Mouse (Mus musculus): ENCODE results near the gene Cnih2.
"Not testable (repeated sequence)": the region's sequence is repeated elsewhere in the genome, so short reads cannot be mapped to it uniquely, and the experiment has no call there.

Cnih2 gene

GRCm38 (mm10) chr19:5093481-5094242 lies 4.7 kb downstream of the Cnih2 start:
- DNase-seq: no peak

GRCm38 (mm10) chr19:5092083-5092482 lies 6.2 kb downstream of the Cnih2 start:
- no peak for DNase-seq

- DNase-seq: no peak
These were observed 9.0 kb downstream of the Cnih2 start for GRCm38 (mm10) chr19:5089324-5089723.

GRCm38 (mm10) chr19:5087884-5088728 lies 10.2 kb downstream of the Cnih2 start, which contains the start of gene Yif1a:
TSS of gene Yif1a (plus strand) at chr19:5088538.
- peak; percentile 99 for DNase-seq

GRCm38 (mm10) chr19:5086533-5086932 lies 11.8 kb downstream of the Cnih2 start:
- not testable (repeated sequence) for DNase-seq

GRCm38 (mm10) chr19:5085145-5085863 lies 13.0 kb downstream of the Cnih2 start, which contains the start of gene Tmem151a:
TSS of gene Tmem151a (minus strand) at chr19:5085531.
- peak; percentile 67 for DNase-seq

- no peak for DNase-seq
These were observed 13.5 kb downstream of the Cnih2 start for GRCm38 (mm10) chr19:5084834-5085144.

GRCm38 (mm10) chr19:5083961-5084833 lies 14.1 kb downstream of the Cnih2 start:
- DNase-seq: no peak

- no peak for DNase-seq
These were observed 15.7 kb downstream of the Cnih2 start for GRCm38 (mm10) chr19:5082596-5082995.

- DNase-seq: no peak
These were observed 16.3 kb downstream of the Cnih2 start for GRCm38 (mm10) chr19:5082005-5082404.

GRCm38 (mm10) chr19:5079279-5079678 lies 19.0 kb downstream of the Cnih2 start:
- no peak for DNase-seq

- no peak for DNase-seq
These were observed 24.8 kb downstream of the Cnih2 start for GRCm38 (mm10) chr19:5073518-5073917.

GRCm38 (mm10) chr19:5073028-5073427 lies 25.3 kb downstream of the Cnih2 start:
- DNase-seq: no peak

GRCm38 (mm10) chr19:5072389-5073019 lies 25.8 kb downstream of the Cnih2 start:
- no peak for DNase-seq

GRCm38 (mm10) chr19:5071545-5072369 lies 26.6 kb downstream of the Cnih2 start:
- peak; percentile 82 for DNase-seq

- DNase-seq: no peak
These were observed 27.2 kb downstream of the Cnih2 start for GRCm38 (mm10) chr19:5071077-5071476.

GRCm38 (mm10) chr19:5069978-5070377 lies 28.3 kb downstream of the Cnih2 start:
- DNase-seq: no peak

GRCm38 (mm10) chr19:5069486-5069885 lies 28.8 kb downstream of the Cnih2 start:
- DNase-seq: no peak

- no peak for DNase-seq
These were observed 29.6 kb downstream of the Cnih2 start for GRCm38 (mm10) chr19:5068570-5069234.

- peak; percentile 45 for DNase-seq
These were observed 30.3 kb downstream of the Cnih2 start, which contains the start of gene Cd248 for GRCm38 (mm10) chr19:5067867-5068569. TSS of gene Cd248 (plus strand) at chr19:5068078.

All from kidney, adult 11 months (tissue).